Mouse (Mus musculus) activated CD4-positive, CD25-positive, alpha-beta regulatory T cell, adult 4 months (primary cell): ENCODE measurements around the gene Abat. TPM values are rescaled to one million over a fixed set of nuclear protein-coding genes. Genes with fewer than 3 reads are reported as not detected.

Source experiments
- polyA plus RNA-seq, 2 experiments: library from polyadenylated mRNA; unstranded; fragments of 100-300 nt; shearing (Covaris generic); gene quantifications; one replicate each; pipeline ENCODE4 v1.2.1; 2017

Abat gene
- polyA plus RNA-seq, 2 experiments from 2014 or later = 1.3 TPM

Other genes with a start within 250 kb of the Abat start
- not detected for gene Tmem114, start 88.3 kb upstream of the Abat start, polyA plus RNA-seq
- 10 to 100 TPM; 16.4 to 32.0 TPM for gene Mettl22, start 42.6 kb upstream of the Abat start, polyA plus RNA-seq
- 100 to 1,000 TPM in 1 of 2 experiments, 10 to 100 TPM in 1; 95.0 to 108 TPM for gene Pmm2, start 124.2 kb downstream of the Abat start, polyA plus RNA-seq
- gene Tmem186, start 124.3 kb downstream of the Abat start, polyA plus RNA-seq = 10 to 100 TPM; 12.0 to 12.2 TPM
- gene Carhsp1, start 158.7 kb downstream of the Abat start, polyA plus RNA-seq = 10 to 100 TPM; 25.6 to 32.1 TPM
- not detected for gene Gm5767, start 167.3 kb downstream of the Abat start, polyA plus RNA-seq